Mouse (Mus musculus) Muller cell, postnatal 12 days (primary cell): ENCODE data around the gene Zc3h18.

ENCODE experiments used
- DNase-seq: peaks from one replicate; pipeline ENCODE4 v3.0.0-alpha.2; 2015; ENCODE audit errors: inconsistent ontology term

Zc3h18 gene

DNA sequence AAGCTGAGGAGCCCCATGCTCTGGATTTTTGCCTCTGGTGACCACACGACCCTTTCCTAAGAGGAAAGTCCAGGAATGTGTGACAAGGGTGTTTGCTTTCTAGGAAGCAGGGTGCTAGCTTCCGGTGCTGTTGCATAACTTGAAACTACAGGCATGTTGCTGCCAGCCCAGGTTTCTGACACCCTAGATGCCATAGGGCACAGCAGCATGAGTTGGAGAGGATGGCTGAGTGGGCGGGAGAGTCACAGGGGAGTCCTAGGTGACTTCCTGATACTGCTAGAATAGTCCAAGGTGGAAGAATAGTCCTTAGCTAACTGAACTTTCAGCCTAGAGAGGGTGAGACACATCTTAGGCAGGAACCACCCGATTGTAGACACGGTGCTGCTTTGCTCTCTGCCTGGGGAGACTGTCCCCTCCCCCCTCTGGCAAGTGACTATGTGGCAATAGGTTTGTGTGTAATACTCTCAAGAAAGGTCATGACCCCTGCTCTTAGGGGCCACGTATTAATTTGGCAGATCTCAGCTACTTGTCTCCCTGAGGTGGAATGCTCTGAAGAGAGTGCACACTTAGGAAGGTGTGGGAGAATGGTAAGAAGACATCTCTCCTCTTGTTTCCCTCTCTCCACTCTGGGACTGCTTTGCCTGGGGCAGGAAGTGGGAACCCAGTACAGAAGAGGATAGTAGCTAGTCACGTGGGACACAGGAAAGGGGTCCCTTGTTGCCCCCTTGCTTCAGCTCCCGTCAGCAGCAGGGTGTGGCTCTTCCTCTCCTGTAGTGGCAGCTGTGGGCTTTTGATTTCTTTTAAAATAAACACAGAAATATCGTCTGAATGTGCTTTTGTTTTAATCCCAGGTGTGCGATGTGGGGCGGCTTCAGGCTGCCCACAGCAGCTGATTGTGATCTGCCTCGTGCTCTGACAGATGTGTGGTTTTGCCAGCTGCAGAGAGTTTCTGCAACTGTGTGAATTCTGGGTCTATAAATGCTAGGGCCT lies 87.5 kb downstream of the Zc3h18 start:
- no peak for DNase-seq

DNA sequence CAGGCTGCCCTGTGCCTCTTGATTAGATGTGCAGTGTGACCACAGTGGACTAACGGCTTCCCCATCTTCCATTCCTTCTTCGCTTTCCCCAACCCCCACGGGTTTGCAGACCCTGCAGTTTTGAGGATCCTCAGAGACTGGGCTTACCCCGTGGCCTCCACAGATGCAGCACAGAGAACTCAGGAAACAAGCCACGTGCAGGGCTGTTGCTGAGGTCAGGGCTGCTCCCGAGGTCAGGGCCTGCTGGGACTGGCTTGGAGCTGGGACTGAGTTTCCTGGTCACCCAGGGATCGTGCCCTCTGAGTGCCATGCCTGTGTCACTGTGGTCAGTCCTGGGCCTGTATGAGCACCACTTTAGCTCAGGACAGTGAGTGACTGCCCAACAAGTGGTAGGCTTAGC lies 88.6 kb downstream of the Zc3h18 start:
- DNase-seq = no peak
